Mouse (Mus musculus) liver, embryonic 14.5 days (tissue): Measurements from ENCODE around the gene Rpl5. TPM values are rescaled to one million over a fixed set of nuclear protein-coding genes. Genes with fewer than 3 reads are reported as not detected.
A peak's percentile ranks its signal among the peaks of the same experiment; 100 is the strongest.

Source experiments
- ATAC-seq: fragments of 200-750 bp; cut with Nextera tagmentation; 2 replicates; pipeline ENCODE4 v1.8.0; 2017; ENCODE audit warnings: moderate number of reproducible peaks, mild to moderate bottlenecking, moderate library complexity; ENCODE audit not compliant: insufficient read depth
- DNase-seq, 3 experiments: peaks; one replicate each; pipeline ENCODE4 v3.0.0-alpha.2; 2012 to 2013; ENCODE audit warnings: low read depth in 3 of 3, low spot score in 3 of 3
- H3K27ac ChIP-seq: fragments of 300-500 bp; sonication (generic); 2 replicates; pipeline ENCODE4 v1.5.1; 2014; ENCODE audit warnings: moderate library complexity, mild to moderate bottlenecking, control low read depth, inconsistent platforms
- H3K27me3 ChIP-seq: fragments of 300-500 bp; sonication (generic); 2 replicates; pipeline ENCODE4 v1.6.1; 2014; ENCODE audit warnings: mild to moderate bottlenecking, low read length, moderate library complexity; ENCODE audit not compliant: control insufficient read depth, insufficient read depth
- H3K36me3 ChIP-seq: fragments of 300-500 bp; sonication (generic); replicated peaks from 2 replicates; pipeline ENCODE4 v1.6.1; 2014; ENCODE audit warnings: low read depth; ENCODE audit not compliant: control insufficient read depth, insufficient read depth
- H3K4me1 ChIP-seq, 2 experiments: fragments of 200-500 bp in 1 of 2; fragments of 300-500 bp in 1 of 2; sonication (generic) in 1 of 2; replicated peaks; 2 replicates each; pipeline ENCODE4 v1.6.1; 2012 to 2014; ENCODE audit warnings: antibody characterized with exemption in 1 of 2, inconsistent platforms in 1 of 2, low read length in 1 of 2; ENCODE audit not compliant: control insufficient read depth in 2 of 2, insufficient read depth in 2 of 2
- H3K4me2 ChIP-seq: fragments of 300-500 bp; sonication (generic); 2 replicates; pipeline ENCODE4 v1.6.1; 2014; ENCODE audit warnings: low read depth, mild to moderate bottlenecking, control low read depth, moderate library complexity
- H3K4me3 ChIP-seq, 2 experiments: fragments of 200-500 bp in 1 of 2; fragments of 300-500 bp in 1 of 2; sonication (generic) in 1 of 2; 2 replicates each; pipeline ENCODE4 v1.5.1; 2012 to 2014; ENCODE audit warnings: low read depth in 2 of 2, low read length in 2 of 2, mild to moderate bottlenecking in 2 of 2, control low read depth in 1 of 2, inconsistent platforms in 1 of 2, moderate library complexity in 1 of 2; ENCODE audit not compliant: insufficient read depth in 1 of 2
- H3K9ac ChIP-seq: fragments of 300-500 bp; sonication (generic); replicated peaks from 2 replicates; pipeline ENCODE4 v1.6.1; 2014; ENCODE audit warnings: mild to moderate bottlenecking, control low read depth, moderate library complexity
- H3K9me3 ChIP-seq: fragments of 300-500 bp; sonication (generic); 2 replicates; pipeline ENCODE4 v1.6.1; 2016; ENCODE audit warnings: low read length, mixed read lengths; ENCODE audit not compliant: control insufficient read depth
- CTCF ChIP-seq: IDR thresholded peaks from 2 replicates; pipeline ENCODE4 v1.5.1; 2016; ENCODE audit warnings: antibody characterized with exemption, low read depth, control low read depth
- EP300 ChIP-seq: IDR thresholded peaks from 2 replicates; pipeline ENCODE4 v1.6.1; 2016; ENCODE audit warnings: antibody characterized with exemption, low read depth
- WGBS: fragments of 180-500 bp; shearing (Covaris S2); extraction: QIAGEN DNeasy Blood & Tissue Kit; methylation state at CpG from one replicate; pipeline ENCODE4 v1.1.7; 2014; ENCODE audit not compliant: insufficient replicate concordance; 5-methylcytosine and 5-hydroxymethylcytosine counted together
- polyA plus RNA-seq, 2 experiments: library from polyadenylated mRNA; depleted of rRNA in 1 of 2; stranded (reverse) in 1 of 2; unstranded in 1 of 2; fragments of >200 nt; fragmentation: Nextera tagmentation in 1 of 2; extraction: Ambion mirVana in 1 of 2; gene quantifications; 2 replicates each; pipeline versions ENCODE4 v1.2.1 to v1.2.3; 2012 to 2014

Rpl5 gene
- polyA plus RNA-seq, 2 experiments: 27.6 to 96.9 TPM

- ATAC-seq (no peak), DNase-seq (no peak)
- Histone ChIP-seq H3K4me2 (no peak overlapping the region; the same call in 1 of the 2 replicates), H3K27me3 (no peaks in the 10 kb centered on the region), H3K4me1 (peaks cover 0 to 15% of the 10 kb centered on the region in 2 experiments; a peak in 3 of 4 replicates), H3K27ac (no peak overlapping the region; the same call in 1 of the 2 replicates), H3K36me3 (no peaks in the 10 kb centered on the region), H3K9ac (no peak overlapping the region), H3K9me3 (no peaks in the 10 kb centered on the region), H3K4me3 (no peak overlapping the region)
- WGBS: 51% methylated on average over 3 of the region's 3 CpGs
- TF ChIP-seq EP300 (no peak), CTCF (no peak)
Observed at GRCm38 (mm10) chr5:107949607-107950006, 49.3 kb downstream of the Rpl5 start.

GRCm38 (mm10) chr5:107950643-107951042, 50.3 kb downstream of the Rpl5 start:
- no peaks in the 10 kb centered on the region for H3K27me3 ChIP-seq
- ATAC-seq (peak; percentile 35; the same call in 1 of the 2 replicates), DNase-seq (no peak)
- H3K9ac ChIP-seq: no peak overlapping the region
- no peaks in the 10 kb centered on the region for H3K36me3 ChIP-seq
- peaks cover 0 to 15% of the 10 kb centered on the region in 2 experiments; a peak in 3 of 4 replicates for H3K4me1 ChIP-seq
- H3K9me3 ChIP-seq: no peaks in the 10 kb centered on the region
- 34% methylated on average over 5 of the region's 5 CpGs for WGBS
- TF ChIP-seq CTCF (no peak), EP300 (no peak)
- no peak overlapping the region for H3K4me2 ChIP-seq
- no peak overlapping the region for H3K27ac ChIP-seq
- H3K4me3 ChIP-seq: no peak overlapping the region

Other genes with a start within 250 kb of the Rpl5 start
- gene Gfi1, start 174.5 kb upstream of the Rpl5 start, polyA plus RNA-seq (2012; rRNA removed): 2.2 and 3.0 TPM in 2 replicates
- gene Gfi1, start 174.5 kb upstream of the Rpl5 start, polyA plus RNA-seq (2014; fragmentation: Nextera tagmentation; extraction: Ambion mirVana): 1.1 and 1.7 TPM in 2 replicates
- gene Ube2d2b, start 70.4 kb upstream of the Rpl5 start, polyA plus RNA-seq (2012; rRNA removed): not detected in 2 replicates
- gene Ube2d2b, start 70.4 kb upstream of the Rpl5 start, polyA plus RNA-seq (2014; fragmentation: Nextera tagmentation; extraction: Ambion mirVana): 0.05 and 0.14 TPM in 2 replicates
- gene Evi5, start 25.4 kb upstream of the Rpl5 start, polyA plus RNA-seq (2012; rRNA removed): 18.1 and 22.7 TPM in 2 replicates
- 41.4 and 42.9 TPM in 2 replicates for gene Evi5, start 25.4 kb upstream of the Rpl5 start, polyA plus RNA-seq (2014; fragmentation: Nextera tagmentation; extraction: Ambion mirVana)
- gene Fam69a, start 86.6 kb downstream of the Rpl5 start, polyA plus RNA-seq (2012; rRNA removed): 0.88 and 1.8 TPM in 2 replicates
- 8.0 TPM in 2 replicates for gene Fam69a, start 86.6 kb downstream of the Rpl5 start, polyA plus RNA-seq (2014; fragmentation: Nextera tagmentation; extraction: Ambion mirVana)
- 7.4 and 14.6 TPM in 2 replicates for gene Mtf2, start 165.2 kb downstream of the Rpl5 start, polyA plus RNA-seq (2012; rRNA removed)
- gene Mtf2, start 165.2 kb downstream of the Rpl5 start, polyA plus RNA-seq (2014; fragmentation: Nextera tagmentation; extraction: Ambion mirVana): 32.2 and 38.6 TPM in 2 replicates
- gene Tmed5, start 232.1 kb downstream of the Rpl5 start, polyA plus RNA-seq (2012; rRNA removed): 3.6 and 8.3 TPM in 2 replicates
- 13.7 and 15.8 TPM in 2 replicates for gene Tmed5, start 232.1 kb downstream of the Rpl5 start, polyA plus RNA-seq (2014; fragmentation: Nextera tagmentation; extraction: Ambion mirVana)
- 0.44 and 1.3 TPM in 2 replicates for gene Ccdc18, start 232.4 kb downstream of the Rpl5 start, polyA plus RNA-seq (2012; rRNA removed)
- gene Ccdc18, start 232.4 kb downstream of the Rpl5 start, polyA plus RNA-seq (2014; fragmentation: Nextera tagmentation; extraction: Ambion mirVana): 4.8 and 4.9 TPM in 2 replicates